Mouse (Mus musculus) embryo, embryonic 9.5 days (tissue): ENCODE results near the gene Adgrl2.

Experiments
- DNase-seq: peaks from one replicate; pipeline ENCODE4 v3.0.0-alpha.2; 2017; ENCODE audit errors: extremely low spot score

Gene Adgrl2

DNA sequence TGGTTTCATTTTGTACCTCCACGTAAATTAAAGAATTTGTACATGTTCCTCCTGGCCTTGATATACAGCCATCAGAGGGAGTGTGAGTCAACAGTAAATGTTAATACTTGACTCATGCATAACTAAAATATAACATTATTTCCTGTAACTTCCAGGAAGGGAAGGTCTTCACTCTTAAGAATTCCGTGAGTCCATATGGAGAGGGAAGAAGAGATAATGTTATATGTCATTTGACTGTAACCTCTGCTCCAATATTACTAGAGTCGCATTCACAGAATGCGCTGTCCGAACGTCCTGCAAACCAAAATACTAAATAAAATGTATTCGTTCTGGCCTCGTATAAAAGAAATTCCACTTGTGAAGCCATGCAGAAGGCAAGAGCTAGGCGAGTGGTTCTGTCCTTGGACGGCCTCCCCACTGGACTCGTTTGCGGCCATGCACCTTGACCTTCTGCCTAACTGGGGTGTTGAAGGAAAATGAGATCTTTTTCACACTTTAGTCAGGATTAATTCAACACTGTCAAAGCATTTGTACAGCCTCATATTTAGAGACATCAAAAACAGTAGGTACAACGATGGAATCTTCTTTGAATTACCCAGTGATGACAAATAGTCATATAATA, 68.3 kb downstream of the Adgrl2 start:
- no peak for DNase-seq

DNA sequence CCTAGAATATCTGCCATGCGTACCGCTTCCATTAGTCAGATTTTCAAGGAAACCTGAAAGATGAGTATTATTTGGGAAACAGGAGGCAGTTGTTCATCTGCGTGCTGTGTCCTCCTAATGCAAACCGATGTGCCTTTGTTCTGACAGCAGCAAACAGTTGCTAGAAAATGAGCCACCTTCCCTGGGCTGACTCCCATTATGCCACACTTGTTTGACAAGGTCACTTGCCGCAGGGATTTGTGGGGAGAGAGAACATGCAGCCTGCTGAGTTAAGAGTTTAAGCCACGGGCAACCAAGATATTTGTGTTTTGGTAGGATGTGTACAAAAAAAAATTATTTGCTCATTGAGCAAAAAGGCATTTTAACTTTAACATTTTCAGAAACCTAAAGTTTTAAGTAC, 69.5 kb downstream of the Adgrl2 start:
- DNase-seq, result no peak

DNA sequence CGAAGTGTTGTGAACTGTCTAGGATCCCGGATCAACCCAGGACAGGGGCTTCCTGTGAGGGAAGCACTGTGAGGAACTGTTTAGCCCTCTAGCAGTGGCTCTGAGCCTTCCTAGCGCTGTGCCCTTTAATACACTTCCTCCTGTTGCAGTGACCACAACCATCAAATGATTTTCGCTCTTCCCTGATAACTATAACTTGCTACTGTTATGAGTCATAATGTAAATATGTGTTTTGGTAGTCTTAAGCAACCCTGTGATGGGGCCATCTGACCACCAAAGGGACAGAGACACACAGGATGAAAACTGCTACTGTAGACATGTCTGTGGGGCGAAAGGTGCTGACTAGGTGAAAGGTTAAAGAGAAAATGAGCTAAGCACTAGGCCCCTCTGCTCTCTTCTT, 71.9 kb downstream of the Adgrl2 start:
- DNase-seq, result no peak

DNA sequence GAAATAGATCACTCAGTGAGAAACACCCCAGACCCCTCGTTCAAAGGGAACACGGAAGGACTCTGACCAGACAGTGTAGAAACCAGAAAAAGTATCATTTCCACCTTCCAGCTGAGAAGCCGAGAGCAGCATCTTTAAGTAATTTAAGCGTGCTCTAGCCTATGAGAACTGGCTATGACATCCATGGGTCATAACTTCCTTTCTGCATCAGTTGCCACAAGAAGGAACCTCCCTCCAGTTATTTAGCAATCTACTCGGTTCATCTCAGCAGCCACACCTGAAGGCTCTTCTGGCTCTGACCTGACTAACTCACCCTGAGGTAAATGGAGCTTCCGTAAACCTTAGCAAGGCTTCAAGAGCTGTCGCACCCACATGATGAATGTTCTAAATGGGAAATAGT, 72.5 kb downstream of the Adgrl2 start:
- no peak for DNase-seq

DNA sequence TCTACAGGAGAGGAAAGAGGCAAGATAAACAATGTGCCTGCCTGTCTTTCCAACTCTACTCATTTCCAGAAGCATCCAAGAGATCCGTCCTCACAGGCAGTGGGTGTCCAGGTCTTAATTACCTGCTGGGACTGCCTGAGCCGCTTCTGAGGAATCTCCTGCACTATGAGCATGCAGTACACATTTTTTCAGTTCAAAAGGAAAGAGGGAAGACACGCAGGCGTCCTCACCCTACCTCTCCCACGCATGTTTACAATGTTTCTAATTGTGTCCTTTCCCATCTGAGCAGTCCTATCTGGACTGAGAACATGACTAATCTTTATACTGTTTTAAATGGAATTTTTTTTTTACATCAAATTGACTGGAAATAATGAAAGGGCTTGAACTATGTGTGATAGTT, 74.1 kb downstream of the Adgrl2 start:
- no peak for DNase-seq

DNA sequence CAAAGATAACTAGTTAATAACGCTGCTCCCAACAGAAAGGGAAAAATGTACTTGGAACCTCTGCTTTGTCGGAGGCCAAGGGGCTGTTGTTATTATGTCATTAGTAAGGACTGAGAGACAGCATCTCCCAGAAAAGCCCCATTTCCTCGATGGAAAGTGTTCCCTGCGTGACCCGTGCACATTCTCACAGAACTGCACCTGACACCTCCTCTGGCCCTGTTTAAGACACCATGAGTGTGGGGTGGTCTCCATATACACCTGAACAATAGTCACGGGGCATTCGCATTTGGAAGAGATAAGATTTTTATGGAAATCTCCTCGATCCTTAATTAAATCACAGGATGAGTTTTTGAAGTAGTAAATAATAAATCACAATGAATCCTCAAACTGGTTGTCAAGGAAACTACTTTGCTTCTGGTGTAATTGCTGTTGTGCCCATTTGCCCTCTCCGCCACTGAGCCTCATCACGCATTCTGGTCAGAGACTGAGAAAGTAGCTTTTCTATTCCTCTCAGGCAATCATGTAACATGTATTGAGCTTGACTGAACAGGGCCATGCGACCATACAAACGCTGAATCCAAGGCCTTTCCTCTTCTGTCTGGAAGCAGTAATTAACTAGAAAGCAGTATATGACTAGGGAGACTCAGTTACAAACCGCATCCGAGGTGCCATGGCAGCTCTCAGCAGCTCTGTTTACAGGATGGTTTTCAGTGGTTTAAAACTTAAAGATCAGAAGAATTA, 77.2 kb downstream of the Adgrl2 start:
- no peak for DNase-seq

DNA sequence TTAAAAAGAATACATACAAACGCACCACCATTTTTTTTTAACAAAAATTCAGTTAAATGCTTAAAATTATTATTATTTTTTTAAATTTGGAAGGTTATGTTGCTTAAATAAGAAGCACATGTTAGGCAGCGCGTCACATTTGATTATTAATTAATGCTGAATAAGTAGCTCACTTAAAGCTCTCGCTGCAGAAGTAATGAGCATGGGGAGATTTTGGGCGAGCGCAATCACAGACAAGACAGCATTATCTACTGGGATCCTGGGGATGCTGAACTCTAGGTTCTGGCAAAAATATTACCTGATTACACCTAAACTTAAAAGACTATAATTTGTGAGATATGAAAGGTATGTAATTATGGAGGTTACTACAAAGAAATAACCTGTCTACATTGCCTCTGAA, 77.8 kb downstream of the Adgrl2 start:
- no peak for DNase-seq

DNA sequence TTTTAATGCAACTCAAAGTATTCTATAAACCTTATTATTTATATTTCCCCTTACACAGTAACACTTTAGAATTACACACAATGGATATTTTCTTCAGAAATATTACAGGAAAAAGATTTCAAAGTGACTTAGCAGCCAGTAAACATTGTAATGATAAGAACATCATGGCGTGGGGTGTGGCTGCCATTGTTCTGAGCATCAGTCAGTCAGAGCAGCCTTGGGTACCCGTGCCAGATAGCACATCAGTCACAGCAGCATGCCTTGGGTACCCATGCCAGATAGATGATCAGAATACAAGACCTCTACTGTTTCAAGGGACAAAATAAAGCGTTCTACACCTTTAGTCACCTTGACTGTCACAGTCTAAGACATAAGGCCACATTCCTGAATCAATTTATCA, 82.5 kb downstream of the Adgrl2 start:
- DNase-seq, result no peak

DNA sequence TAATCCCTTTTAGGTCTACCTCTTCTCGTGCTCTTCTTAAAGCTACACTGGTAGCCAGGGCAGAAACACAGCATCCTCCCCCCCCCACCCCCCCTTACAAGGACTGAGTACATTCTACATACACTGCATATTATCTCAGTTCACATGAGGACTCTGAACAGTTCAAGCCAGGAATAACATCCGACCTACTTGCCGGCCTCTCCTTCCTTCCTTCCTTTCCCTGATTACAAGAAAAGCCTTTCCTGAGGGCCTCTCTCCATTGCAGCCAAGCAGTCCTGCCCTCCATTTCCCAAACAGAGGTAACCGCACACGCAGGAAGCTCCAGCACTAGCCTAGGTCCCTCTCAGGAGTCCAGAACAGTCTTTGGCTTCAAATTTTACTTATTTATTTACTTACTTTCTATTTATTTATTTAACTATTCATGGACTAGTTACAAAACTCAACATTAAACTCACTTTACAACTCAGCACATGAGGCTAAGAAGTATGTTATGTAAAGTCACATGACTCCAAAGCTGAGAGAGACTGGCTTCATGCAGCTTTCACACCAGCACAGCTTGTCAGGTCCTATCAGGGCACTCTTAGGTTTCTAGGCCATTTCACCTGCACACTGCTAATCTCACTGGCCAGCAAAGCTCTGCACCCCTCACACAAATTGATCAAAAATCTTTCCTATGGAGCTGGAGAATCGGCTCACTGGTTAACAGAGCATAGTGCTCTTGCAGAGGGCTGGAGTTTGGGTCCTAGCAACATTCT, 83.2 kb downstream of the Adgrl2 start:
- no peak for DNase-seq

DNA sequence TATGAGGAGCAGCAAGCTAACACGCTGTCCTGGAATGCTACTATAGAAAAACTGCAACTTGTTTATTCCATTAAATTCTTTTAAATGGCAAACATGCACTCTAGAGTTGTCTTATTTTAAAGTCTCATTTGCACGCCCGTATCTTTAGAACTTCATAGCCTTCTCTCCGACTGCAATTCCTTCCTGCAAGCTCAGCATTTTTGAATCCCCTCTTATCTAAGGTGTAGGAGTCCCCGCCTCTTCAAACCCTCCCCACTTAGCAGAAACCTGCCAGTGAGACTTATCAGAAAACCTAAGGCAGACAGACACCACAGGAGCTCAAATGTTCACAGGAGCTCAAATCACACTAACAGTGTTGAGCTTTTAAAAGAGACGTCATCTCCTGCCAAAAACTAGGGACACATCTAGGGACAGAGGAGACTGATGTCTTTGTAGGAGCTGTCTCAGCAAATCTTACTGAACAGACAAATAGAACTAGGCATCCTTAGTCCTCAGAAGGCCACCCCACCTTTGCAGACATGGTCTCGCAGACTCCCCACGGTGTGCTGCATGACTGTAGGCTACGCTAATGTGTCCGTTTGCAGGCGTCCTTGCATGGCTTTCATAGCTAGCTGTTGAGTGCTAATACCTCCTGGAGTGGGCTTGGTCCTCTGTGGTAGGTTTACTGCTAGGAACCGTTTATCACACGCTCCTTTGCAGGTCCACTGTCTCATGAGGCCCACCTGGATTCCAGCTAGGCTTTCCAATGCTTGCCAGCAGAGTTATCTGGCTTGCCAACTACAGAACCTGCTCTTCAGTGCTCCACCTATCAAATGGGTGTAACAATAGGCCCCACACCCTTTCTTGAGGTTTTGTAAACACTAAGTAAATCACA, 84.2 kb downstream of the Adgrl2 start:
- no peak for DNase-seq

DNA sequence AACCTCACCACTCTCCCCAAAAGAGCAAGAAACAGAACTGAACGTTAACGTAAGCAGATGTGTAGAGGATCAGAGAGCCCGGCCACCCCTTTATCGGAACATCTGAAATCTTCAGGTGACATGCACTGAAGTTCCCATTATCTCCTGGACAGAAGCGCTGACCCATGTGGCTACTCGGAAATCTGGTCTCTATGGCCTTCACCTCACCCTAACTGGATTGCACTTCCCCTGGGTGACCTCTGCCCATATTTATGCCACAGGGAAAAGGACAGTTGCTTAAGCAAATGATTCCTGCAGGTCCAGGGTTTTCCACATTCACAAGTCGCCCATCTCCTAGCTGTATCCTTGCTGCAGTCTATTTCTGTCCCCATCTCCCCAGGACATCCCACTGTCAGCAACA, 84.9 kb downstream of the Adgrl2 start:
- no peak for DNase-seq

DNA sequence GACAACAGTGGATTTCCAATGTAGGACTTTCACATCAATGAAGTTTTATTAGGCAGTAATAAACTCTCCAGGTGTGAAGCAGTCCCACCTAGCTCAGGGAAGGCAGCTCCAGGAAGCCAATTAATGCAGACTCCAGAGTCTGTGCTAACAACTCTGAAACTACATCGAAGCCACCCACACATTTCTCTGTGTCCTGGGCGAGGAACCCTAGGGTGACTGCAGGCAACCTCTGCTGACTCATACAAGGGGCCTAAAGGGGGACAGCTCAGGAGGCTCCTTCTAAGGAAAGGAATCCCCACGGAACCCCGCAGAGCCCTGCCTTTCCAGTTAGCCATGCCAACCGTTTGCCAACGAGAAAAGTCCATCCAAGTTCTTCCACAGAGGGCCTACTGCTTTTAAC, 90.5 kb downstream of the Adgrl2 start:
- no peak for DNase-seq

DNA sequence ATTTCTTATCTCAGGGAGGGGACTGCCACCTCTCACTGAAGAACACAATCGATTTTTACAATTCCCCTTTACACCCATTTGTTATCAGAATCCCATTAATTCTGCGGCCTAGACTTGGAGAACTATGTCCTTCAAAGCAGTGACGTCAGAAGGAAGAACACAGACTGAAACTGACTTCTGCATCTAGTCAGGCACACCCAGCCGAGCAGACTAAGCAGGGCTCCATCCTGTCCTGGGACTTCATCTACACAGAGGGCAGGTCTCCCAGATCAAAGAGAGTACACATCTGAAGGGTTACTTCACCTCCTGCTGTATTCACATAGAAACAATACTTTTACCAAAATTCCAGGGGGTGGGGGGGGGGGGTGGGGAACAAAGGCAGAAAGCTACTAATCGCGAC, 90.9 kb downstream of the Adgrl2 start:
- no peak for DNase-seq

DNA sequence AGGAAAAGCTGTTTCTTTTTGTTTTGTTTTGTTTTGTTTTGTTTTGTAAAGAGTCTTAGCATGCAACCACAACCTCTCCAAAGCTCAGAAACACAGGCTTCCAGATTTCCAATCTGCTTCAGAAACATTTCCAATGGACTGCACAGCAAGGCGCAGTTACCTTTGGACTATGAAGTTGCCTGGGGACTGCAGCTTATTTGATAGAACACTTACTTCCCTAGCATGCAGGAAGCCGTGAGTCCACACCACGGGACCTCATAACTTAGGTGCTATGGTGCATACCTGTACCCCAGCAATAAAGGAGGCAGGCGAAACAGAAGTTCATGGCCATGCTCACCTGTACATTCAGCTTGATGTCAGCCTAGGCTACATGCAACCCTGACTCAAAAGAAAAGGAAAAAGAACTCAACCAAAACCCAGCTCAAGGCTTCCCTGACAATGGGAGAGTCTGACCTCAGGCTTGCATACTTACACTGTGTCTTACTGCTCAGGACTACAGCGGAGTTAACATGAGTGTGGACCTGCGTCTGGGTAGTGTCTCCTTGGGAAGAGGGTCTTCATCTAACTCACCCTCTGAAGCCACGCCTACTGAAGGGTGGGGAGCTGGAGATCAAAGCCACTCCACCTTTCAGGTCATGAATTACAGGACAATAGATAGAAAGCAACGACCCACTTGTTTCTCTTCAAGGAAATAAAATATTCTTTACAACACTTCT, 91.7 kb downstream of the Adgrl2 start:
- no peak for DNase-seq

DNA sequence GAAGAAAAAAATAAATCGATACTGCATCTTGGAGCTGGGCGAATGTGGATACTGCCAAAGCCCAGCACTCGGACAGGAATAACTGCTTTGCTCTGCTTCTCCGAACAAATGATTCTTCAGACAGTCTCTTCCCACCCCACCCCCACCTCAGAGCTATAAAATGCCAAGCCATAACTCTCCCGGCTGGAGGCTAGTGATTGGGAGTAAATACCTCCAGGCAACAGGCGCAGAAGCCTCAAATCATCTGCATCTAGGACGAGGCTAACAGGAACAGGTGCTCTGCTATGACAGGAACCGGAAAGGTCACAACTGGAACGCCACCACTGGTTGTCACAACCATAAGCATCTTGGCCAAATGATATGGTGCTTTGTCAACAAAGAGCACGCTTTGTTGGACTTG, 94.1 kb downstream of the Adgrl2 start:
- no peak for DNase-seq

DNA sequence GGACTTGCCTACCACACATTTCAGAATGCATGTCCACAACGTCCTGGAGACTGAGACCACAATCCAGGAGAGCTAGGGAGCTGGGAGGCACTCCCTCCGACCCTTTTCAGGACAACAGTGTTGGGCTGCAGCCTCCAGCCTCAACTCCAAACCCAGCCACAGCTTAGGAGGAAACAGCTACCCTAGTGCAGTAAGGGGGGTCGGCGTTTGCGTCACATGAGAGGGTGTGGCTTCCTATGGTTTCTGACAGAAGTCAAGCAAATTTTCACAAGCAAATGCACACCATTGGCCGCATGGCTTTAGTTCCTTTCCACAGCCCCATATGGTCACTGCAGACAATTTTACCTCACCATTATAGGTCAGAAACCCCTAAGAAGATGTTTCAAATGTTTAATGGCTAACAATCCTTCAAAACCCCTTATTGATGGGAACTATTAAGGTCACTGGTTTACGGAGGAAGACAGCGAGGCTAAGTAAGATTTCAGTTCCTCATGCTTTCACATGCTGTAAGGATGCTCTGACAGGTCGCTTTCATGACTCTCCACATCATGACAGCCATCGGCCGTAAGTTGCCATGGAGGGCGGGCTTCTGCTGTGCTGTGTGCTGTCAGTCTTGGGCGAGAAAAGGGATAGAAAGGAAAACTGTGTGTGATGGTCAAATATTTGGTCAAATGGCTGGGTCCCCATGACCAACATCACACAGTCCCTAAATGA, 94.8 kb downstream of the Adgrl2 start:
- DNase-seq, result no peak

DNA sequence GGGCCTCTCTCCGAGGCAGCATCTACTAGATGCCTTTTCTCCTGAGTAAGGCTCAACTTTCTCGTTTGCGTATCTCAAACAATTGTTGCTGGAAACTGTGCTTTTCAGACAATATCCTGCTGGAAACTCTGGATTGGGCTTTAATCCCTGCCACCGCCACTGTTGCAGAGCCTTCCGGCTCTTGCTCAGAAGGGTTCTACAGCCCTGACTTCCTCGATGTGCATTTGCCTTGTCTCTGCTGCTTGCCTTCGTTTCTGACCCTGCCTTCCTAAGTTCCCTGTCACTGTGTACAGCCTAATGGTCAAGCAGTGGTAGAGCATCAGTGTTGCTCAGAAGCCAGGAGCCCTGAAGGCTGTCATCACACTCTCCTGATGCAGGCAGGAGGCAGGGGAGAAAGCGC, 95.5 kb downstream of the Adgrl2 start:
- no peak for DNase-seq

DNA sequence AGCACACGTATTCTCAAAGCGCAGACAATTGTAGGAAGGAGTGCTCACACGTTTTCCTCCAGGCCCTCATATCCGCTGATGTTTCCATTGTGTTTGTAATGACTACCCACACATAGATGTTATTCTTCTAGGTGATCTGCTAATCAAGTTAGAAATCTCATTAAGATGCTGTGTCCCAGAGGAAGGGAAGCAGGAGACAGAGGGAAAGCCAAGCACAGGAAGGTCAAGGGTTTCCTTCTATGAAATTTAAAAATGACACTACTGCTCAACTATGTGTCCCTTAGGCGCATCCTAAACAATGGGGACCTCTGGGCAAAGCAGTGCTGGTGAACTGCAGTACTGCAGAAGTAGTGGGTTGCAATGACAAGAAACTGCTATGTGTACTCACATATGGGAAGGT, 102.5 kb downstream of the Adgrl2 start:
- no peak for DNase-seq

DNA sequence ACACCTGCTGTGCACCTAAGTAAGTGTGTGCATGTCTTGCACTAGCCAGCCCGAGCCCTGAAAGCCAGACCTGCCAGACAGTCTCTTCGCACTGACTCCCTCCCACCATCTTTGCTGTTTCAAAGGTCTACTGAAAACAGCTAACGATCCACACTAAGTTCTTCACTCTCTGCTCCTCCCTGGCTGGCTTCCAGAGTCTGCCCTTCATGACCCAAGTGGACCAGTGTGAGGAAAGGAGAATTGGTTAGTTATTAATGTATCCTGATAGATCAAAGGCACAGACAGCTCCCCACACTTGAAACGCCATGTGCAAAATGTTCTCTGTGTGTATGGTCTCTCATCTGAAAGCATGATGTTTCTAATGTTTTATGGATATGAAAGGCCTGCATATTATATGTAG, 103.4 kb downstream of the Adgrl2 start:
- DNase-seq, result no peak

DNA sequence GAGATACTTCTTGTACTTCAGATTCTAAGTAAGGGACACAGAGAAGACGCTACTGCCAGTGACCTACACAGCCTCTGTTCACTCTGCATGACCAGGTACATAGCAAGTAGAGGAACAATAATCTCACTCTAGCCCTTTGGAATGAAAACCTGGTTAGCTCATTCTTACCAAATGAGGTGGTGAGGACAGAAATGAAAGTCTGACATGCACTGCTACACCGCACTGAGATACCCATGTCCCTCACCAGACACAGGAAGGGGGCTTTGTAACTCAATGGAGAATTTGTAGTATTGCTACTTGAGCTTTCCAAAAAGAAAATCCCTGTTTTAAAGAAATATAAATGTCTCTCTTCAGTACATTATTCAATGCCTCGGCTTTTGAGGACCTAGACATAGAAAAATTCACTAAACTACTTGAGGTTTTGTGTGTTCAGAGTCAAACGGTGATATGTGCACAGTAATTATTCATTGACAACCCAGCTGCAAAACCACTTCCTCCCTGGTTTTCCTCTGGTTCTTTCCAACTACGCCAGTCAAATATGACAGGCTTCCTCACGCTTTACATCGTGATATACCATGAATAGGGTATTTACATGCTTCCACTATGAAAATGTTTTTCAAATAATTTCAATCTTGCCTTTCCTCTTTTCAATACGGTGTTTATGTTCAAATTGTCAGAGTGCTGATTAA, 104.2 kb downstream of the Adgrl2 start:
- DNase-seq, result no peak
